Mouse (Mus musculus) embryonic stem cell, embryonic (primary cell): ENCODE data around the gene Atg4a-ps.

Source experiments
- CTCF ChIA-PET, 4 experiments: fragments of 300-600 bp in 2 of 4; fragments of 350-600 bp in 2 of 4; sonication (Branson Sonifier 250); formaldehyde crosslinking; loops; one replicate each; lab custom pipeline; 2022; ENCODE audit warnings: inconsistent platforms in 2 of 4; lab: Charles Lee
- POLR2A ChIA-PET, 4 experiments: fragments of 300-600 bp in 2 of 4; fragments of 350-600 bp in 2 of 4; sonication (Branson Sonifier 250); formaldehyde crosslinking; loops; one replicate each; lab custom pipeline; 2022; ENCODE audit warnings: antibody characterized with exemption in 4 of 4, inconsistent platforms in 1 of 4; lab: Charles Lee

Gene Atg4a-ps

GRCm38 (mm10) chr3:103640226-103640803 lies 5.6 kb downstream of the Atg4a-ps start:
- ChIA-PET CTCF (interaction anchor here in 1 of 4 experiments (0.7 kb wide), 1 partner anchor 33 kb away, joined by 3 read pairs; no protein-coding TSS in a partner anchor), POLR2A (interaction anchor here in 1 of 4 experiments (1.4 kb wide), 1 partner anchor 43 kb away, joined by 6 read pairs; no protein-coding TSS in a partner anchor)

DNA sequence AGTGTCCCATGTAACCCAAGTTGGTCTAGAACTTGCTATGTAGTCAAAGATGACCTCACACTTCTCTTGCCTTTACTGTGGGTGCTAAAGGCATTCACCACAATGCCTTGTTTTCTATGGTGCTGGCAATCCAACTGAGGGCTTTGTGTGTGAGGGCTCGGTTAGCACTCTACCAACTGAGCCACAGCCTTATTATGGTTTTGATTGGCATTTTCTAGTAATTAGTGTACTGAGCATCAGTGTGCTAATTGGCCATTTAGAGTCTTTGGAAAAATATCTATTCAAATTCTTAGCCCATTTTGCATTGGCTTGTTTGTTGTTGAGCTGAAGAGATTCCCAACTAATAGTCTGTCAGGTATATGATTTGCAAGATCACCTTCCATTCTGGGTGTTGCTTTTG lies 8.2 kb downstream of the Atg4a-ps start:
- POLR2A ChIA-PET = no interaction called here

GRCm38 (mm10) chr3:103634256-103634655 lies 11.6 kb downstream of the Atg4a-ps start:
- ChIA-PET POLR2A (no interaction called here), CTCF (no interaction called here)

More for the DNA sequence above, 8.2 kb downstream of the Atg4a-ps start:
- CTCF ChIA-PET = no interaction called here

DNA sequence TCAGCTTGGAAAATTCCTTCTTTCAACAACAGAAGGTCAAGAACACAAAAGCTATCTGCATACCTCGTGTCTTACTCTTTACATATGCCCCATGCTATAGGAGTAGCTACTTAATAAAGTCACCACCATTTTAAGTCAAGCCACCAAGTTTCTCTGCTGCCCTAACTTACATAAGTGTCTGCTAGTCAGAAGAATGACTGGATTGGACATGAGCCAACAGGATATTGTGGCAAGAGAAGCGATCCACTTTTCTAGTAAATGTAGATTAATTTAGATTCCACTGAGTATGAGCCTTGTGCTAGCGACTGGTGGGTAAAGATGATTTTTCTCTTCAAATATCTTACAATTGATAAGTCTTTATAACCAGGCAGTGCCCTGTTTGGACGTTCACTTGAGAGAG lies 12.0 kb downstream of the Atg4a-ps start:
- POLR2A ChIA-PET = no interaction called here
- CTCF ChIA-PET = no interaction called here

DNA sequence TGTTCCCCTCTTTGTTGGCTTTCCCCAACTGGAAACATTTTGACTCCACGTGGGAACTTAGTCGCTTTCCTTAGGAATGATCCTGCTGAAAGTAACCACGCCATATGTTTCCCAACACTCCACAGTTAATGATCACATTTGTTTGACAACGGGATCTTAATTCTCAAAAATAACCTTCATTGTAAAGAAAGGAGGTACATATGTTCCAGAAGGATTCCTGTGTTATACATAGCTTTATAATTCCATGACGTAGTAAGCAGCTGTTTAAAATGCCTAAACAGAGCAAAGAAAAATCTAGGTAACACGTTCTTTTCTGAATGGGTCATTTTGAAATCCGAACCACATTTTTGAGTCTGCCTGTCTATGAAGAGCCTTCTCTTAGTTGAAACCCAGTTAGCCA lies 12.7 kb downstream of the Atg4a-ps start:
- CTCF ChIA-PET = no interaction called here
- POLR2A ChIA-PET = interaction anchor here in 1 of 4 experiments (1.2 kb wide), 1 partner anchor 26 kb away, joined by 3 read pairs; no protein-coding TSS in a partner anchor

DNA sequence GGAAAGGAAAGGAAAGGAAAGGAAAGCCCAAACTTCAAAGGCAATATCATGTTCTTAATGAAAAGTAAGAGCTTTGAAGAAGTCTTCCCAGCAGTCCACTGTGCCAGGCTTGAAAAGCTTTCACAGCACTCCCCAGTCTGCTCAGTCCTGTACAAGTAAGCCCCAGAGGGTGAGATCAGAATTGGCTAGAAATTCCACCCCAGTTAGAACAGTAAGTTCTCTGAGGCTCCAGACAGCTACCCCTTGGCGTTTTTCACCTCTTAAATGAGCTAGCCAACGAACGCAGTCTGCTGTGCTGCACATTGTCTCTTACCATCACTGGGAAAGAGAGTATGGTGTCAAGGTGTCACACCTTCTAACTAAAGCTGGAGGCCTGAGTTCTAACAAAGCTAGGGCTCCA lies 18.2 kb downstream of the Atg4a-ps start:
- POLR2A ChIA-PET = interaction anchor here in 1 of 4 experiments (1.1 kb wide), 1 partner anchor 45 kb away, joined by 3 read pairs; no protein-coding TSS in a partner anchor
- CTCF ChIA-PET = interaction anchor here in 2 of 4 experiments (0.7 to 1.0 kb wide), 2 partner anchors 110 to 113 kb away, joined by 3 to 4 read pairs; partner anchors contain the start of gene Olfml3 (in 1 of the 2)

DNA sequence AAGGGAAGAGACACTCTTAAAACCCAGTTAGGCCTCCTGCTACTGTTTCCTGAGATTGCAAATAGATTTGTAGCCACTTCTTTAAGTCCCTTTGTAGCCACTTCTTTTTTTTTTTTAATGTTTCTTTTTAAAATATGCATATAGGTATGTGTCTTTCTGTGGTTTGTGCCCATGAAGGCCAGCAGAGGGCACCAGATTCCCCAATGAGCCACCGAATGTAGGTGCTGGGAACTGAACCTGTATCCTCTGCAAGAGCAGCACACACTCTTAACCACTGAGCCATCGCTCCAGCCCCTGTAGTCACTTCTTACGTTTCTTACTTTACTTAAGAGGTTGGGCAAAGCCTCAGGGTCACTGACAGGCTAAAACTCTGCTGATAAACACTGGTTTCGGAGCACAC lies 19.4 kb downstream of the Atg4a-ps start:
- ChIA-PET CTCF (interaction anchor here in 1 of 4 experiments (1.6 kb wide), 1 partner anchor 111 kb away, joined by 5 read pairs; the partner anchor contains the start of gene Olfml3), POLR2A (no interaction called here)

GRCm38 (mm10) chr3:103625169-103625568 lies 20.7 kb downstream of the Atg4a-ps start:
- ChIA-PET CTCF (interaction anchor here in 2 of 4 experiments (1.4 to 1.6 kb wide), 2 partner anchors 113 to 114 kb away, joined by 5 to 8 read pairs; partner anchors contain the start of genes Olfml3 (in 2 of the 2) and Gm10964 (in 1 of the 2)), POLR2A (no interaction called here)

DNA sequence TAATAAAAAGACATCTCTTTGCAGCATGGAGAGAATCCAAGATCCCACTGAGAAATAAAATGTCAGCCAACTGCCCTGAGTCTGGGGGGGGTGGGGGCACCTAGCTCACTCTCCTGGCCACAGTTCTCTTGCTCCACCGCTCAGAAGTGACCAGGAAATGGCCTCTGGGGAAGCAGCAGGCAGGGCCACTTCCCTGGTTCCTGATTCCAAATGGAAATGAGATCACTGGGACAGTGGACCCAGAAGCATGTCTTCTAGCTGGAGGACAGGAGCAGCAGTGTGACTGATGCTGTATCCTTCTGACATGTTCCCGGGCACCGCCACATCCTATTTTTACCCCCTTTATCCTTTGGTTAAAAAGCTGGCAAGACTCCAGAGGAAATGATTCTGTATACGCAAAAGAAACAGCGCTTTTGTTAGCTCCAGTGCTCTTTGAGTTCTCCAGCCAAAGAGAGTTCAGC lies 21.2 kb downstream of the Atg4a-ps start:
- CTCF ChIA-PET = interaction anchor here in 3 of 4 experiments (1.3 to 1.4 kb wide), 3 partner anchors 113 to 114 kb away, joined by 5 to 8 read pairs (median 5); partner anchors contain the start of genes Olfml3 (in 3 of the 3) and Gm10964 (in 1 of the 3)
- POLR2A ChIA-PET = no interaction called here

DNA sequence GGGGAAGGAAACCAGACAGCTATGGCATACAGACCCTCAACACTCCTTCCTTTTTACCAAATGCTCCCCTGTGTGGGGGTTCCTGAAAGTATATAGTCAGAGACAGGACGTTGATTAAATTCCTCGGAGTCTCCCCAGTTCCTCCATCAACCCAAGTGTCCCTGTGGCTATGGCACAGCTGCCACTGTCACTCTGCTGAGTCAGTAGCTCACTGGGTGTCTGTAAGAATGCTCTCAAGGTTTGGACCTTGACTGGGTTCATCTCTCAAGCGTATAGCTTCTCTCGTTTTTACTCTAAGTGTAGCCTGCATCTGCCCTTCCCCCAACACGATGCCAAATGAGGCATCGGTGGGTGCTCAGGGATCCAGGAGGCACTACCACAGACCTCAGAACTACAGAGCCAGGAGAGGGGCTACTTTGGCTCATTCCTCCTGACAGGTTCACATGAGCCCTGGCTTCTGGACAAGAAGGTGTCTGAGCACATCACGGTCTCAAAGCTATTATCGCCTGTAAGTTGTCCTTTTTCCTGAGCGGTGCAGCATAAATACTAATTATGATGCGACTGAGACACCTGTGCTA lies 21.9 kb downstream of the Atg4a-ps start:
- ChIA-PET CTCF (interaction anchor here in 3 of 4 experiments (1.3 to 1.4 kb wide), 3 partner anchors 113 to 115 kb away, joined by 5 to 8 read pairs (median 5); partner anchors contain the start of genes Olfml3 (in 3 of the 3) and Gm10964 (in 1 of the 3)), POLR2A (no interaction called here)

- CTCF ChIA-PET = no interaction called here
Measured at GRCm38 (mm10) chr3:103620101-103620500, 25.8 kb downstream of the Atg4a-ps start.

DNA sequence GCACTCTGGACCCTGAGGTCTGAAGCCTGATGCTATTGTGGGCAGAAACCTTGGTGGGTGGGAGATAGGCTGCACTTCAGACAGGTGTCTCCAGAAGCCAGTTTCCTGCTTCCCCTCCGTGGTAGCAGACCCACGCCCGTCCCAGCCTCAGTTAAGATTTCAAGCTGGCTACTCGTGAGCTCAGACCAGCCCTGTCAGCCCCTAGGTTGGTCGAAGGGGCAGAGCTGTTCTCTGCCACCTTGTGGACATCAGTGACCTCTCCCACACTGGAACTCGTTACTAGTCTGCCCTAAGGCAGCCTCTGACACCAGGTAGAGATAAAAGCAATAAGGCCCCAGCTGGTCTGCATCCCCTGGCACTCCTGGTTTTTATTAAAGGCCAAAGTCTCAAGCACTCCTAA lies 28.9 kb downstream of the Atg4a-ps start:
- ChIA-PET POLR2A (no interaction called here), CTCF (interaction anchor here in 1 of 4 experiments (0.6 kb wide), 1 partner anchor 224 kb away, joined by 3 read pairs; no protein-coding TSS in a partner anchor)

More at GRCm38 (mm10) chr3:103620101-103620500, 25.8 kb downstream of the Atg4a-ps start:
- POLR2A ChIA-PET = no interaction called here

GRCm38 (mm10) chr3:103615621-103616020 lies 30.2 kb downstream of the Atg4a-ps start:
- ChIA-PET CTCF (no interaction called here), POLR2A (interaction anchor here in 1 of 4 experiments (1.1 kb wide), 1 partner anchor 41 kb away, joined by 4 read pairs; no protein-coding TSS in a partner anchor)

DNA sequence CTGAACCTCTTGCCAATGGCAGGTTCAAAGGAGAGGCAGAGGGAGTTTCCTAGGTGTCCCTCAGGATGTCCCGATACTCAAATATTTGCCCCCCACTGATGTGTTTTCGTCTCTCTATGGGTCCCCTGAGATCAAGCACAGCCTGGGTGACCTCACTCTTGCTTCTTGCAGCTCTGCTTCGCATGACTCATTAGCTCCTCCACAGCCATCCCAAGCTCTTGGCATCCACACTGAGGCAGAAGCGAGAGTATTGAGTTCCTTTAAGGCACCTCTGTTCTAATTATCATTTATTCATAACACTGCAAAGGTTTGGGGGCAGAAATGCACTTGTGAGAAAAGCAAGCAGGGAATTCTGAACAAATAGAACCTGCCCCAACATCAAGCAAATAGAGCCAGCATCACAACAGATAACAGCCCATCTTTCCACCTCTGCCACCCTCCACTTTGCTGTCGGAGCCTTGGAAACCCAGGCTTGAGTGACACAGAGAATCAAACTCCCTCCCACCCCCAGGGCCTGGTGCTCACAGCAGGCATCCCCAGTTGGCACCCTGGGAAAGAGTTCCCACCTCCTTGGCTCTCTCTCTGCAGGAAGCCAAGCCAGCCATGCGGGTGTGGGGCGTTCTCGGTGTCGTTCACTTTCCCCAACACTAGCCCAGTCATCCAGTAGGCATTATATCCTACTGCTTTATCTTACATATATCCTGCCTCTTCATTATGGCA lies 33.1 kb downstream of the Atg4a-ps start:
- ChIA-PET CTCF (no interaction called here), POLR2A (no interaction called here)

GRCm38 (mm10) chr3:103610231-103610630 lies 35.6 kb downstream of the Atg4a-ps start:
- ChIA-PET POLR2A (interaction anchor here in 1 of 4 experiments (0.5 kb wide), 1 partner anchor 689 kb away, joined by 3 read pairs; no protein-coding TSS in a partner anchor), CTCF (no interaction called here)

- ChIA-PET POLR2A (interaction anchor here in 2 of 4 experiments (0.6 to 1.5 kb wide), 6 partner anchors 9 to 699 kb away, joined by 3 to 5 read pairs (median 3); no protein-coding TSS in a partner anchor), CTCF (interaction anchor here in 2 of 4 experiments (0.5 to 1.4 kb wide), 2 partner anchors 66 to 256 kb away, joined by 3 to 5 read pairs; no protein-coding TSS in a partner anchor)
Measured at GRCm38 (mm10) chr3:103606660-103607595, 38.9 kb downstream of the Atg4a-ps start.

DNA sequence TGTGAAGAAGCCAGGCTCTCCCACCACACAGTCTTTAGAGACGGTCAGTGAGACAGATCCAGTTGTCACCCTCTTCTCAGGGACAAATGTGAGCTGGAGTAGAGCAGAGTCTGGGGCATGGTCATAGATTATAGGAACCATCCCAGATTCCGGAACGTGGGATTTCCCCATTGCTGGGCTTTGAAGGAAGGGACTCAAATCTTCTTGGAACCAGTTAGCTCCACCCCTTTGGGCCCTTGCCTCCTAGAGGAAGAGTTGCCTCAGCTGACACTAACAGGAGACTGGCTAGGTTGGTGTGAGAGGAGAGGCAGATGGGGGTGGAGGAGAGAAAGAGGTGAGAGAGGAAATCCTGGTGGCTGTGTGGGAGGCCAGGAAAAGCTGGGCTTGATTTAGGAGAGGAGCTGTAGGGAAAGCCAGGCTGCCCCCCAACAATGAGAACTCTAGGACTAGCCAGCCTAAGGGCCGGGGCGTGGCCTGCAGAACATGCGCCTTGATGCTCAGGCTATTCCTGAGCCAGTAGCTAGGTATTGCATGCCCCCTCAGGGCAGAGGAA lies 39.7 kb downstream of the Atg4a-ps start:
- ChIA-PET CTCF (interaction anchor here in 1 of 4 experiments (1.4 kb wide), 1 partner anchor 65 kb away, joined by 5 read pairs; no protein-coding TSS in a partner anchor), POLR2A (interaction anchor here in 1 of 4 experiments (1.5 kb wide), 1 partner anchor 26 kb away, joined by 3 read pairs; no protein-coding TSS in a partner anchor)
